Mouse (Mus musculus): ENCODE data around the gene Ralgapa1. TPM values are rescaled to one million over a fixed set of nuclear protein-coding genes. Genes with fewer than 3 reads are reported as not detected.

Gene Ralgapa1
- polyA plus RNA-seq, 1 experiment = 4.4 TPM

GRCm38 (mm10) chr12:55850650-55851049 is 29.7 kb upstream of the Ralgapa1 start:
- TF ChIP-seq MAX (IDR thresholded peaks at IDR 0.05; ENCODE audit: low read depth) (no peak), TCF3 (IDR thresholded peaks at IDR 0.05; ENCODE audit: insufficient read length, low read depth) (no peak), E2F4 (IDR thresholded peaks at IDR 0.05; ENCODE audit: insufficient read depth) (no peak), MYOD1 (IDR thresholded peaks at IDR 0.05; ENCODE audit: control insufficient read depth in 1 of 3, insufficient read length in 2 of 3, low read depth in 2 of 3) (no peak), USF1 (IDR thresholded peaks at IDR 0.05; ENCODE audit: low read depth) (no peak), POLR2A (IDR thresholded peaks at IDR 0.05; ENCODE audit: insufficient read length, low read depth) (no peak), MYOG (IDR thresholded peaks at IDR 0.05; ENCODE audit: control insufficient read depth in 1 of 3, insufficient read depth in 1 of 3, insufficient read length in 2 of 3, low read depth in 2 of 3) (no peak), TCF12 (IDR thresholded peaks at IDR 0.05; ENCODE audit: insufficient read depth, poor library complexity, severe bottlenecking) (no peak), CEBPB (IDR thresholded peaks at IDR 0.05; ENCODE audit: insufficient read depth, poor library complexity, severe bottlenecking) (no peak), REST (IDR thresholded peaks at IDR 0.05; ENCODE audit: insufficient read depth, insufficient read length) (no peak), SRF (IDR thresholded peaks at IDR 0.05; ENCODE audit: control insufficient read depth, insufficient read length, low read depth) (no peak), POLR2AphosphoS2 (IDR thresholded peaks at IDR 0.05; ENCODE audit: insufficient read length, low read depth) (no peak)
- no peaks in the 10 kb centered on the region for H3K79me2 ChIP-seq (ENCODE audit: control insufficient read depth, insufficient read depth)
- H3K36me3 ChIP-seq (ENCODE audit: control insufficient read depth, insufficient read depth) = peaks cover 12% of the 10 kb centered on the region
- H3K4me3 ChIP-seq = no peak overlapping the region
- no peak overlapping the region for H3ac ChIP-seq (ENCODE audit: control insufficient read depth, insufficient read length)
- no peak overlapping the region for H3K4me2 ChIP-seq (ENCODE audit: low read depth)
- H3K27me3 ChIP-seq (ENCODE audit: control insufficient read depth, insufficient read depth, insufficient read length) = no peaks in the 10 kb centered on the region

- H3ac ChIP-seq (ENCODE audit: control insufficient read depth, insufficient read length) = no peak overlapping the region
- no peak for TF ChIP-seq MAX (IDR thresholded peaks at IDR 0.05; ENCODE audit: low read depth)
- TF ChIP-seq TCF3 (IDR thresholded peaks at IDR 0.05; ENCODE audit: insufficient read length, low read depth) = no peak
- no peak for TF ChIP-seq SRF (IDR thresholded peaks at IDR 0.05; ENCODE audit: control insufficient read depth, insufficient read length, low read depth)
- no peak for TF ChIP-seq REST (IDR thresholded peaks at IDR 0.05; ENCODE audit: insufficient read depth, insufficient read length)
- TF ChIP-seq POLR2A (IDR thresholded peaks at IDR 0.05; ENCODE audit: insufficient read length, low read depth) = no peak
- TF ChIP-seq E2F4 (IDR thresholded peaks at IDR 0.05; ENCODE audit: insufficient read depth) = no peak
- TF ChIP-seq USF1 (IDR thresholded peaks at IDR 0.05; ENCODE audit: low read depth) = no peak
- TF ChIP-seq MYOD1 (IDR thresholded peaks at IDR 0.05; ENCODE audit: control insufficient read depth in 1 of 3, insufficient read length in 2 of 3, low read depth in 2 of 3) = no peak
- no peak for TF ChIP-seq POLR2AphosphoS2 (IDR thresholded peaks at IDR 0.05; ENCODE audit: insufficient read length, low read depth)
- TF ChIP-seq CEBPB (IDR thresholded peaks at IDR 0.05; ENCODE audit: insufficient read depth, poor library complexity, severe bottlenecking) = no peak
- TF ChIP-seq TCF12 (IDR thresholded peaks at IDR 0.05; ENCODE audit: insufficient read depth, poor library complexity, severe bottlenecking) = no peak
- no peak for TF ChIP-seq MYOG (IDR thresholded peaks at IDR 0.05; ENCODE audit: control insufficient read depth in 1 of 3, insufficient read depth in 1 of 3, insufficient read length in 2 of 3, low read depth in 2 of 3)
- peaks cover 14% of the 10 kb centered on the region for H3K36me3 ChIP-seq (ENCODE audit: control insufficient read depth, insufficient read depth)
- H3K4me3 ChIP-seq = no peak overlapping the region
- no peak overlapping the region for H3K4me2 ChIP-seq (ENCODE audit: low read depth)
- no peaks in the 10 kb centered on the region for H3K27me3 ChIP-seq (ENCODE audit: control insufficient read depth, insufficient read depth, insufficient read length)
- no peaks in the 10 kb centered on the region for H3K79me2 ChIP-seq (ENCODE audit: control insufficient read depth, insufficient read depth)
Measured at GRCm38 (mm10) chr12:55847851-55848250, 26.9 kb upstream of the Ralgapa1 start.

- Histone ChIP-seq H3K79me2 (ENCODE audit: control insufficient read depth, insufficient read depth) (no peaks in the 10 kb centered on the region), H3K4me3 (no peak overlapping the region), H3K4me2 (ENCODE audit: low read depth) (no peak overlapping the region), H3K27me3 (ENCODE audit: control insufficient read depth, insufficient read depth, insufficient read length) (no peaks in the 10 kb centered on the region), H3K36me3 (ENCODE audit: control insufficient read depth, insufficient read depth) (peaks cover 22% of the 10 kb centered on the region), H3ac (ENCODE audit: control insufficient read depth, insufficient read length) (no peak overlapping the region)
- no peak for TF ChIP-seq POLR2AphosphoS2 (IDR thresholded peaks at IDR 0.05; ENCODE audit: insufficient read length, low read depth)
- TF ChIP-seq SRF (IDR thresholded peaks at IDR 0.05; ENCODE audit: control insufficient read depth, insufficient read length, low read depth) = no peak
- no peak for TF ChIP-seq CEBPB (IDR thresholded peaks at IDR 0.05; ENCODE audit: insufficient read depth, poor library complexity, severe bottlenecking)
- TF ChIP-seq USF1 (IDR thresholded peaks at IDR 0.05; ENCODE audit: low read depth) = no peak
- no peak for TF ChIP-seq MYOG (IDR thresholded peaks at IDR 0.05; ENCODE audit: control insufficient read depth in 1 of 3, insufficient read depth in 1 of 3, insufficient read length in 2 of 3, low read depth in 2 of 3)
Measured at GRCm38 (mm10) chr12:55846741-55847140, 25.8 kb upstream of the Ralgapa1 start.

- TF ChIP-seq TCF3 (IDR thresholded peaks at IDR 0.05; ENCODE audit: insufficient read length, low read depth) (no peak), E2F4 (IDR thresholded peaks at IDR 0.05; ENCODE audit: insufficient read depth) (no peak), POLR2AphosphoS2 (IDR thresholded peaks at IDR 0.05; ENCODE audit: insufficient read length, low read depth) (no peak), MYOG (IDR thresholded peaks at IDR 0.05; ENCODE audit: control insufficient read depth in 1 of 3, insufficient read depth in 1 of 3, insufficient read length in 2 of 3, low read depth in 2 of 3) (no peak), CEBPB (IDR thresholded peaks at IDR 0.05; ENCODE audit: insufficient read depth, poor library complexity, severe bottlenecking) (no peak), POLR2A (IDR thresholded peaks at IDR 0.05; ENCODE audit: insufficient read length, low read depth) (no peak), TCF12 (IDR thresholded peaks at IDR 0.05; ENCODE audit: insufficient read depth, poor library complexity, severe bottlenecking) (no peak)
- Histone ChIP-seq H3K79me2 (ENCODE audit: control insufficient read depth, insufficient read depth) (peaks cover 22% of the 10 kb centered on the region), H3K4me3 (peak overlapping the region; percentile 75), H3K27me3 (ENCODE audit: control insufficient read depth, insufficient read depth, insufficient read length) (no peaks in the 10 kb centered on the region), H3K4me2 (ENCODE audit: low read depth) (peak overlapping the region; percentile 82), H3ac (ENCODE audit: control insufficient read depth, insufficient read length) (no peak overlapping the region), H3K36me3 (ENCODE audit: control insufficient read depth, insufficient read depth) (peaks cover 9% of the 10 kb centered on the region)
Measured at GRCm38 (mm10) chr12:55837495-55837894, 16.5 kb upstream of the Ralgapa1 start.
